Mouse (Mus musculus) left cerebral cortex, adult 8-10 months (tissue): ENCODE results near the gene Fbxo36. TPM values are rescaled to one million over a fixed set of nuclear protein-coding genes. Genes with fewer than 3 reads are reported as not detected.
A peak's percentile ranks its signal among the peaks of the same experiment; 100 is the strongest.

Experiments
- DNase-seq, 2 experiments: peaks; one replicate each; pipeline ENCODE4 v3.0.0; 2022; ENCODE audit warnings: low spot score in 2 of 2
- total RNA-seq, 4 experiments: library from RNA; stranded (reverse); gene quantifications; 2 replicates each; pipeline ENCODE4 v1.2.4; 2022

Fbxo36 gene
- total RNA-seq, result 1 to 10 TPM; 3.0 to 4.6 (median 3.8) TPM

DNA sequence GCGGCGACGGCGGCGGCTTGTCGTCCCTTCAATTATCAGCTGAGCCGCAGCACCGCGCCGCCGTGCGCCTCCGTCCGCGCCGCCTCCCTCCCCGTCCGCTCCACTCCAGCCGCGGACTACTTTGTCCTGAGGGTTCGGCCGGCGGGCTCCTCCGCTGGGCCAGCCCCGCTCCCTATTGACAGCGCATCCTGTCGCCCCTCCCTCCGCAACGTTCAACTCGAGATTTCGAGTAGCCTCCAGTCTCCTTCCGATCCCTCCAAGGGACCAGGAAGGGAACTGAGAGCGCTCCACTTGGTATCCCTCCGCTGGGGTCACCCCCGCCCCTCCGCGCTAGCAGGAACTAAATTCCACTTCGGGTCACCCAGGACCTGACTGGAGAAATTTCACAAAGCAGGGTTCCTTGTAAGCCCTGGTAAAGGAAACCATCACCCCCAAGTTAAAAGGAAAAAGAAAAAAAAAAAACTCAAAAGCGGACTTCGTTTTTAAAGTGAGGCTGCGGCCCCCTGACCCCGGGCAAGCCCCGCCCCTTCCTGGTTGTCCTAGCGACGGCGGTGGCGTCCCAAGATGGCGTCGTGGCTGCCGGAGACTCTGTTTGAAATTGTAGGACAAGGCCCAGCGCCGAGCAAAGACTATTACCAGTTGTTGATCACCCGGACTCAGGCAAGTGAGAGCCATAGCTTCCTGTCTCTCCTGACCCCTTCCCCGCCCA lies at the start of gene Fbxo36:
Fbxo36 (plus strand) TSS at position 533 of the 709 bp plus-strand sequence.
- peak; percentile 90 to 91 for DNase-seq

DNA sequence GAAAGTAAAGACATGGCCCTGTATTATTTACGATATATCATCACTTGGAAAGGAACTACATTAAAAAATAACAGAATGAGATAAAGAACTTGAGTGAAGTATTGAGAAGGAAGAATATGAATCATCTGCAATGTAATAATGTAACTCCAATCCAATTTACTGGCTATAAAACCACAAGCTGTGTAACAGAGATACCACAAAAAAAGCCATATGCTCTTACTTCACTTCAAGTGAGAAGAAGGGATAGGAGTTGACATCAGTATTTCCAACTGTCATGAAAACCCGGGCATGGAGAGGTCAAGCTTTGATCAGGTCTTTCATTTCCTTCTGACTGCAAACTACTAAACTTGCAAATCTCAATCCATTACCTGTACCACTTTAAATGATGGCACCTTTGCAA lies 48.2 kb upstream of the Fbxo36 start:
- no peak for DNase-seq

GRCm38 (mm10) chr1:84795335-84795734 lies 44.3 kb upstream of the Fbxo36 start:
- DNase-seq, result no peak

DNA sequence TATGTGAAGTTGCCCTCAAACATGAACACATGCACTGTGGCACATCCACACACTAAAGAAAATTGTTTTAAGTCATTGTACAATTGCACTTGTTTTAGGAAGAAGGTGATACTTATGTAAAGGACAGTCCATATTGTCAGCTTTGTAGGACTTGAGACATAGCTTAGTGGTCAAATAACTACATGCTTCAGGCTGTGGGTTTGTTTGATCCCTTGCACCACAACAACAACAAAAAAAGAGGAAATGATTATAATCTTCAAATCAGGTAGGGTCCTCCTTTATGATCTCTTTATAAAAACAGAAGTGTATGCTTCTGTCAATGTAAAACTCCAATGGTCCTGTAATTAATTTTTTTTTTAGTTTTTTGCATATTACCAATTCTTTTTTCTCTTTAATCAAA lies 40.5 kb upstream of the Fbxo36 start:
- DNase-seq, result no peak

- no peak for DNase-seq
These were observed 35.9 kb upstream of the Fbxo36 start for GRCm38 (mm10) chr1:84803788-84804187.

DNA sequence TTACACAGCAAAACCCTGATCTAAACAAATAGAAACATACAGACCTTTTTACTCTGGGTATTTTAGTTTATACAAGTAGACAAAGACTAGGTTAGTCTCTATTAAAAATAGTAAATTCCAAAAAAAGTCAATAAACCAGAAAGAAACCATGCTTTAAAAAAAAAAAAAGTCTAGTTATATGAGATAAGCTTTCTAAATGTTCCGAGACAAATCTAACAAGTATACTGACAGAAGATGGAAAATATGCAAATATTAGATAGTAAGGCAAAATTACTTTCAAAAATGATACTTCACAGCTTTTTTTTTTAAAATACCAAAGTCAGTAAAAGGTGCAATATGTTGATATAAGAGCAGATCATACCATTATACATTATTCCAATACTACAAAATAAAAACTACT lies 22.0 kb upstream of the Fbxo36 start:
- DNase-seq, result no peak

GRCm38 (mm10) chr1:84825091-84825490 lies 14.6 kb upstream of the Fbxo36 start:
- no peak for DNase-seq

DNA sequence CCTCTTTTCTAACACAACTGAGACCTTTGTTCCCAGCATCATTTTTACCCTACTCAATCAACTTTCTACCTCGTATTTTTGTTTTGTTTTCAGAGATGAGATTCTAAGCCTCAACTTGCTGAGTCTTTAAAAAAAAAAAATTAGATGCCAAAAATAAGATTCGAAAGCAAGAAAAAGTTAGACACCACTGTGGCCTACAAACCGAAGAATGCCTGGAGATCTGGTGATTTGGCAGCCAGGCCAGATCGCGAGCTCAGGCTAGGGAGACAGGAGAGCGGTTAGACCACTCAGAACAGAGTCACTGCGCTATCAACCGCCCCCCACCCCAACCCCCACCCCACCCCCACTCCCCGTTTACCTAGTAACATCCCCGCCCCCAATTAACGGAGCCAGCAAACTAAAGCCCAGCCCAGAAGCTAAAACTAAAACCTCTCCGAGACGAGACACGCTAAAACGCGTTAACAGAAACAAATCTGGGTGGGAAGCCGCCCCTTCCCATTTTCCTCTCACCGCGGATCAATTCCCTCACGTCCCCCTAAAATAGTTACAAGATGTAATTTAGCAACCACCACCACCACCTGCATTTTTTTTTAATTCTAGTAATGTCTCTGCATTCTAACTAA lies 2.0 kb upstream of the Fbxo36 start:
- DNase-seq, result no peak

DNA sequence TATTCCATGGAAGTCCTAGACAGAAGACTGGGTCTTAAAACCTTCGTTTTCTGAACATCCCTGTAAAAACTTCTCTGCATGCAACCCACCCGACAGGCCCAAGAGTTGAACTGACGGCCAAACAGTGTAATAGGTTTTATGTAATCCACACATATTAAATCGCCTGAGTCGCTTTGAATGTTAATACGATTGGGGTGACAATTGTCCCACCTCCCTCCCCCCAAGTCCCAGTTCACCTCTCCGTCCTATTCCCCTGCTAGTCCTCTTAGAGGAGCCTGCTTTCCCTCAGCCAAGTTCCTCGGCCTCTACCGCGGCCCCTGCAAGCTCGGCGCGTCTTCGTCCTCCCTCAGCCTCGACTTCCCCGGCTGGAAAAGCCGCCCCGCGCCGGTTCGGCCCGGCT lies 1.5 kb upstream of the Fbxo36 start:
- DNase-seq, result no peak

GRCm38 (mm10) chr1:84838621-84839151 lies 955 bp upstream of the Fbxo36 start:
- DNase-seq, result peak; percentile 36 to 60

GRCm38 (mm10) chr1:84840018-84840664 lies 500 bp downstream of the Fbxo36 start, which contains the start of gene Trip12:
Trip12 (minus strand) TSS chr1:84840516.
- no peak for DNase-seq

GRCm38 (mm10) chr1:84841061-84841460 lies 1.4 kb downstream of the Fbxo36 start:
- no peak for DNase-seq

GRCm38 (mm10) chr1:84843366-84843765 lies 3.7 kb downstream of the Fbxo36 start:
- DNase-seq, result no peak

- DNase-seq, result no peak
These were observed 8.1 kb downstream of the Fbxo36 start for GRCm38 (mm10) chr1:84847698-84848097.

GRCm38 (mm10) chr1:84848335-84848734 lies 8.7 kb downstream of the Fbxo36 start:
- DNase-seq, result no peak

GRCm38 (mm10) chr1:84848801-84849455 lies 9.3 kb downstream of the Fbxo36 start:
- no peak for DNase-seq

DNA sequence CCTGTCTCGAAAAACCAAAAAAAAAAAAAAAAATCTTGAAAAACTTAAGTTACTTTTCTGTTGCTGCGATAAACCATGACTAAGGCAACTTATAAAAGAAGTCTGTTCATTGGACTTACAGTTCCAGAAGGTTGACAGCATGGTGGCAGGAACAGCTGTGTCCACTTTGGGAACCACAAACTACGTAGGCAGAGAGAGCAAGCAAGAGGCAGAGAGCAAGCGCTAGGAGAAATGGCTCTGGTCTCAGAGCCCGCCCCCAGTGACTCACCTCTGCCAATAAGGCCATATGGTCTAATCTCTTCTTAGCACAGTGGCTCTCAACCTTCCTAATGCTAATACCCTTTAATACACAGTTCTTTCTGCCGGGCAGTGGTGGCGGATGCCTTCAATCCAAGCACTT lies 10.2 kb downstream of the Fbxo36 start:
- no peak for DNase-seq

- no peak for DNase-seq
These were observed 10.8 kb downstream of the Fbxo36 start for GRCm38 (mm10) chr1:84850471-84850870.

DNA sequence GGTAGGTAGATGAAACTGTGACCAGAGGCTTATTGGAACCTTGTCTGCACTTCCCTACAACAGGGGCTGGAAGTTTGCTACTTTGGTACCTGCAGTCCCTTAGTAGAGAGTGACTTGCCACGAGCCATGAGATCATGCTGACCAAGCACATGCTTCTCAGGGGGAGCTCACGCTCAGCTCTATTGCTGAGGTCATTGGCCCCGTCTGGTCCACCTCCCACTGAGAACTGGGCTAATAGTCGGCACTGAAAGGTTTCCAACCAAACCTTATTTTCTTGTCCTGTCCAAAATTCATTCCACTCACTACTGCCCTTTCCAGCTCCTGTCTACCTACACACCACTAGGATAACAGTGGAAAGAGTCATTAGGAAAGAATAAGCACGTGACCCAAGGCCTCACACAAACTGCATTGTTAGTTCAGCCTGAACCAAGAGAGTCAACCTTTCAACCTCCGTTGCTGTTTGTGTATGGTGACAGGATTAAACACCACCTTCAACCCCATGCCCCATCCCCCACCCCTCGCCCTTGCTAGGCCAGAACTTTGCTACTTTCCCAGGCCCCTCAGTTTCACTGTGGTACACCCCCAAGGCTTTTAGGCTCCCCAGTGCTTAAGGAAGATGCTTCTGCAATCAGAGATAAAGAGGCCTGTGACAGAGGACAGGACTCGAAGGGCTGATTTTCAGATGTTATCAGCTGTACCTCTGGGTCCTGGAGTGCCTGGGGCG lies 12.0 kb downstream of the Fbxo36 start:
- DNase-seq, result no peak

DNA sequence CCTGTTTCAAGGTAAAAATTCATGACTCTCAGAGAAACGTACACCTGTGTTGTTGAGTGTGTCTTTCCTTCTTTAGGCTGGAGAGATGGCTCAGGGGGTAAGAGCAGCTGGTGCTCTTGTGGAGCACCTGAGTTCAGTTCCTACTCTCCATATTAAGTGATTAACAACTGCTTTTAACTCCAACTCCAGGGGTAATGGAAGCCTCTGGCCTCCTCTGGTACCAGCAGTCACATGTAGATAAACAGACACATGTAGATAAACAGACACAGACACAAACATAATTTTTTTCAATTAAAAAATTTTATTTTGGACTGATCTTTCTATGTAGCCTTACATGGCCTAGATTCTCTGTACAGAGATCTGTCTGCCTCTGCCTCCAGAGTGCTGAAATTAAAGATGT lies 14.1 kb downstream of the Fbxo36 start:
- DNase-seq, result no peak

GRCm38 (mm10) chr1:84854966-84855365 lies 15.3 kb downstream of the Fbxo36 start:
- no peak for DNase-seq
